Mouse (Mus musculus) small intestine, adult 2 months (tissue): Measurements from ENCODE around the gene Ddb1.

Experiments used
- CTCF ChIP-seq: fragments of 200-500 bp; IDR thresholded peaks from 2 replicates; pipeline ENCODE4 v1.5.1; 2012; ENCODE audit warnings: low read depth, mild to moderate bottlenecking, control low read depth, inconsistent platforms, low read length, moderate library complexity, mixed read lengths; ENCODE audit not compliant: insufficient replicate concordance, insufficient read length; ENCODE audit errors: extremely low read depth
- POLR2A ChIP-seq: fragments of 200-500 bp; IDR thresholded peaks from 2 replicates; pipeline ENCODE4 v1.6.1; 2012; ENCODE audit warnings: low read depth, mild to moderate bottlenecking, control low read depth, inconsistent platforms, low read length, moderate library complexity

DNA sequence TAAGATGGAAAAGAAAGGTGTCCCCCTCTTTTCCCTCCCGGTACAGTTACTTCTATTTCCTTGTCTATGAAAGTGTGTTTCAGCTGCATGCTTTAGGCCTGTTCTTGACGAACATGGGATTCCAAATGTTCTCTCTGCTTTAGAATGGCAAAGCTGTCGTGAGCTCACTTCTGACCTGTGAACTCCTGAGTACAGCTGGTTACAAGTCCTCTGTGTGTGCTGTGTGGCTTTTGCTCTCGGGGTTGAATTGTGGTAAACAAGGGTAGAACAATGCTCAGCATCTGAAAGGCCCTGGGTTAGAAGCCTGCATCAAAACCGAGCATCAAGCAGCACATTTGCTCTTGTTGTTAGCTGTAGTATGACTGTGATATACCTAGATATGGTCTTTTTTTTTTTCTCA is 42.8 kb upstream of the Ddb1 start:
- no peak for TF ChIP-seq POLR2A
- no peak for TF ChIP-seq CTCF
